Mouse (Mus musculus): ENCODE results near the gene Ddx25. TPM values are rescaled to one million over a fixed set of nuclear protein-coding genes. Genes with fewer than 3 reads are reported as not detected.
A peak's percentile ranks its signal among the peaks of the same experiment; 100 is the strongest.

Ddx25 gene
- total and polyA plus RNA-seq, 3 experiments = 0.33 to 0.85 (median 0.44) TPM

GRCm38 (mm10) chr9:35529141-35529540 is 29.2 kb downstream of the Ddx25 start:
- in situ Hi-C loops (cut with MboI; ENCODE audit: low pct_ligation_motif_present, low pct_unique_long_range_greater_than_20kb, low sequenced_read_pairs) = loop anchor here (25.0 kb wide), 1 partner anchor 492 kb away; no protein-coding TSS in a partner anchor
- no peaks in the 10 kb centered on the region for H3K27me3 ChIP-seq (replicated peaks)
- H3K9ac ChIP-seq (ENCODE audit: insufficient read depth, low read depth) = no peak overlapping the region
- no peaks in the 10 kb centered on the region for H3K79me2 ChIP-seq (replicated peaks; ENCODE audit: control insufficient read depth, extremely low read depth, insufficient read depth, poor library complexity, severe bottlenecking)
- dilution Hi-C loops (cut with MboI; ENCODE audit: extremely low pct_ligation_motif_present, extremely low pct_unique_long_range_greater_than_20kb, low sequenced_read_pairs) = loop anchor here (25.0 kb wide), 1 partner anchor 242 kb away; no protein-coding TSS in a partner anchor
- no peaks in the 10 kb centered on the region for H3K36me3 ChIP-seq (replicated peaks in 1 of 2; ENCODE audit: control insufficient read depth in 1 of 2, insufficient read depth in 1 of 2, low read length in 1 of 2)
- no peak for DNase-seq (ENCODE audit: extremely low read depth)
- H3K4me2 ChIP-seq (ENCODE audit: insufficient read depth, low read depth, poor library complexity, severe bottlenecking) = no peak overlapping the region
- H3K27ac ChIP-seq (ENCODE audit: insufficient read depth, low read depth) = no peak overlapping the region
- no peak for TF ChIP-seq ELF1 (IDR thresholded peaks at IDR 0.05; ENCODE audit: low read depth, low read length)
- no peak for TF ChIP-seq NRF1 (IDR thresholded peaks at IDR 0.05; ENCODE audit: low read depth, low read length)
- no peak for TF ChIP-seq PAX5 (IDR thresholded peaks at IDR 0.05; ENCODE audit: low read length)
- TF ChIP-seq NELFE (IDR thresholded peaks at IDR 0.05; ENCODE audit: low read depth, low read length) = no peak
- no peak for TF ChIP-seq MEF2A (IDR thresholded peaks at IDR 0.05; ENCODE audit: borderline replicate concordance, low read depth, low read length)
- TF ChIP-seq ZKSCAN1 (IDR thresholded peaks at IDR 0.05; ENCODE audit: borderline replicate concordance, low read depth, low read length) = no peak
- no peak for TF ChIP-seq POLR2A (IDR thresholded peaks at IDR 0.05; ENCODE audit: low read depth, low read length)
- TF ChIP-seq ZC3H11A (IDR thresholded peaks at IDR 0.05; ENCODE audit: low read depth, low read length) = no peak
- TF ChIP-seq SMC3 (IDR thresholded peaks at IDR 0.05; ENCODE audit: low read depth, low read length) = no peak
- no peak for TF ChIP-seq MAX (IDR thresholded peaks at IDR 0.05; ENCODE audit: low read length)
- TF ChIP-seq IRF4 (IDR thresholded peaks at IDR 0.05; ENCODE audit: low read depth, low read length) = no peak
- TF ChIP-seq E2F4 (IDR thresholded peaks at IDR 0.05; ENCODE audit: insufficient replicate concordance, low read depth, low read length) = no peak
- TF ChIP-seq TBP (conservative IDR thresholded peaks at IDR 0.05; ENCODE audit: low read depth, low read length) = no peak
- no peak for TF ChIP-seq BHLHE40 (IDR thresholded peaks at IDR 0.05; ENCODE audit: low read depth, low read length)
- TF ChIP-seq ZMIZ1 (IDR thresholded peaks at IDR 0.05; ENCODE audit: low read depth, low read length) = no peak
- no peak for TF ChIP-seq RAD21 (IDR thresholded peaks at IDR 0.05; ENCODE audit: low read depth, low read length)
- TF ChIP-seq SIN3A (IDR thresholded peaks at IDR 0.05; ENCODE audit: low read length) = no peak
- no peak for TF ChIP-seq MAFK (IDR thresholded peaks at IDR 0.05; ENCODE audit: insufficient replicate concordance, low read length)
- no peak for TF ChIP-seq MXI1 (IDR thresholded peaks at IDR 0.05; ENCODE audit: low read depth, low read length)
- TF ChIP-seq EP300 (IDR thresholded peaks at IDR 0.05; ENCODE audit: low read length) = no peak
- no peaks in the 10 kb centered on the region for H3K9me3 ChIP-seq (replicated peaks; ENCODE audit: low read length)
- no peaks in the 10 kb centered on the region for H3K4me1 ChIP-seq (ENCODE audit: control insufficient read depth in 1 of 2, insufficient read depth in 2 of 2)
- H3K4me3 ChIP-seq (replicated peaks in 1 of 3; ENCODE audit: low read depth in 2 of 3, low read length in 2 of 3, poor library complexity in 1 of 3) = no peak overlapping the region

- Histone ChIP-seq H3K9me3 (replicated peaks; ENCODE audit: low read length) (no peaks in the 10 kb centered on the region), H3K4me2 (ENCODE audit: insufficient read depth, low read depth, poor library complexity, severe bottlenecking) (no peak overlapping the region; the same call in 1 of the 2 replicates), H3K27ac (ENCODE audit: insufficient read depth, low read depth) (no peak overlapping the region), H3K27me3 (replicated peaks) (no peaks in the 10 kb centered on the region), H3K79me2 (replicated peaks; ENCODE audit: control insufficient read depth, extremely low read depth, insufficient read depth, poor library complexity, severe bottlenecking) (no peaks in the 10 kb centered on the region), H3K4me3 (replicated peaks in 1 of 3; ENCODE audit: low read depth in 2 of 3, low read length in 2 of 3, poor library complexity in 1 of 3) (no peak overlapping the region), H3K9ac (ENCODE audit: insufficient read depth, low read depth) (no peak overlapping the region), H3K36me3 (replicated peaks in 1 of 2; ENCODE audit: control insufficient read depth in 1 of 2, insufficient read depth in 1 of 2, low read length in 1 of 2) (no peaks in the 10 kb centered on the region), H3K4me1 (ENCODE audit: control insufficient read depth in 1 of 2, insufficient read depth in 2 of 2) (peaks cover 0 to 3% of the 10 kb centered on the region in 2 experiments; a peak in 1 of 4 replicates)
- dilution Hi-C loops (cut with MboI; ENCODE audit: extremely low pct_ligation_motif_present, extremely low pct_unique_long_range_greater_than_20kb, low sequenced_read_pairs) (no loop called here), in situ Hi-C loops (cut with MboI; ENCODE audit: low pct_ligation_motif_present, low pct_unique_long_range_greater_than_20kb, low sequenced_read_pairs) (no loop called here)
- DNase-seq (ENCODE audit: extremely low read depth) = peak; percentile 84
- TF ChIP-seq HCFC1 (IDR thresholded peaks at IDR 0.05; ENCODE audit: low read depth, low read length) = no peak
- TF ChIP-seq ZC3H11A (IDR thresholded peaks at IDR 0.05; ENCODE audit: low read depth, low read length) = peak; percentile 86
- TF ChIP-seq SIN3A (IDR thresholded peaks at IDR 0.05; ENCODE audit: low read length) = no peak
- TF ChIP-seq ELF1 (IDR thresholded peaks at IDR 0.05; ENCODE audit: low read depth, low read length) = no peak
- no peak for TF ChIP-seq USF1 (IDR thresholded peaks at IDR 0.05; ENCODE audit: low read depth, low read length)
- no peak for TF ChIP-seq ETS1 (conservative IDR thresholded peaks at IDR 0.05; ENCODE audit: low read depth, low read length)
- TF ChIP-seq GABPA (IDR thresholded peaks at IDR 0.05; ENCODE audit: insufficient replicate concordance, low read depth, low read length) = no peak
- TF ChIP-seq MAX (IDR thresholded peaks at IDR 0.05; ENCODE audit: low read length) = no peak
- no peak for TF ChIP-seq MEF2A (IDR thresholded peaks at IDR 0.05; ENCODE audit: borderline replicate concordance, low read depth, low read length)
- no peak for TF ChIP-seq MAFK (IDR thresholded peaks at IDR 0.05; ENCODE audit: insufficient replicate concordance, low read length)
- no peak for TF ChIP-seq ZMIZ1 (IDR thresholded peaks at IDR 0.05; ENCODE audit: low read depth, low read length)
- TF ChIP-seq TCF12 (IDR thresholded peaks at IDR 0.05; ENCODE audit: low read depth, low read length) = no peak
- no peak for TF ChIP-seq E2F4 (IDR thresholded peaks at IDR 0.05; ENCODE audit: insufficient replicate concordance, low read depth, low read length)
- TF ChIP-seq JUND (conservative IDR thresholded peaks at IDR 0.05; ENCODE audit: low read depth, low read length) = no peak
- no peak for TF ChIP-seq CHD1 (IDR thresholded peaks at IDR 0.05; ENCODE audit: low read depth, low read length)
- no peak for TF ChIP-seq BHLHE40 (IDR thresholded peaks at IDR 0.05; ENCODE audit: low read depth, low read length)
- TF ChIP-seq UBTF (IDR thresholded peaks at IDR 0.05; ENCODE audit: low read depth, low read length) = no peak
- no peak for TF ChIP-seq POLR2A (IDR thresholded peaks at IDR 0.05; ENCODE audit: low read depth, low read length)
- TF ChIP-seq USF2 (conservative IDR thresholded peaks at IDR 0.05; ENCODE audit: low read depth, low read length) = no peak
- no peak; the same call in 1 of the 2 replicates for TF ChIP-seq NELFE (IDR thresholded peaks at IDR 0.05; ENCODE audit: low read depth, low read length)
- no peak for TF ChIP-seq EP300 (IDR thresholded peaks at IDR 0.05; ENCODE audit: low read length)
- TF ChIP-seq POLR2AphosphoS2 (IDR thresholded peaks at IDR 0.05; ENCODE audit: low read depth, low read length) = no peak
- TF ChIP-seq ZNF384 (IDR thresholded peaks at IDR 0.05; ENCODE audit: low read depth, low read length) = no peak
These were observed 34.4 kb downstream of the Ddx25 start for GRCm38 (mm10) chr9:35523941-35524411.
